Mouse (Mus musculus): ENCODE measurements around the gene Hbq1a. TPM values are rescaled to one million over a fixed set of nuclear protein-coding genes. Genes with fewer than 3 reads are reported as not detected.
A peak's percentile ranks its signal among the peaks of the same experiment; 100 is the strongest.
"Not testable (repeated sequence)": the region's sequence is repeated elsewhere in the genome, so short reads cannot be mapped to it uniquely, and the experiment has no call there.

Gene Hbq1a
- total RNA-seq, 2 experiments from 2014 or later: 1.1 to 1.8 TPM

- no peak overlapping the region for H3K27ac ChIP-seq
- no peak for TF ChIP-seq CTCF (conservative IDR thresholded peaks at IDR 0.05)
- DNase-seq (ENCODE audit: low spot score in 2 of 2): no peak
- no peak overlapping the region for H3K4me3 ChIP-seq
Observed at GRCm38 (mm10) chr11:32271178-32271577, 28.7 kb upstream of the Hbq1a start.

DNA sequence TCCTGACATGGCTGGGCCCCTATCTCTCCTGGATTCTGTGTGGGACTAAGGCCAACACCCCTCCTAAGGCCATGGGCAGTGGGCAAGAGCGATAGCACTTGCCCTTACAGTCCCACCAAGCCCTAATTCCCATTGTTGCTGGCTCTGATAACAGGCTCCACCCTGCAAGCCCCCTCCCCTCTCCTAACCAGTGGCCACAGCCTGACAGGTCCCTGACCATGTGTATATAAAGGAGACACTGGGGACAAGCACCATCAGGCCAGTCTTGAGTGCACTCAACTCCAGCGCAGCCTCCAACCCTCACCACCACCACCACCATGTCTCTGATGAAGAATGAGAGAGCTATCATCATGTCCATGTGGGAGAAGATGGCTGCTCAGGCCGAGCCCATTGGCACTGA lies 23.5 kb upstream of the Hbq1a start, which contains the start of gene Hba-x:
TSS of gene Hba-x (plus strand) at position 54 of the 400 bp plus-strand sequence.
- DNase-seq (ENCODE audit: low spot score in 2 of 2): no peak
- H3K4me3 ChIP-seq: no peak within 1 kb of the TSS
- TF ChIP-seq CTCF (conservative IDR thresholded peaks at IDR 0.05): no peak
- no peak within 1 kb of the TSS for H3K27ac ChIP-seq

- no peak overlapping the region for H3K27ac ChIP-seq
- no peak for DNase-seq (ENCODE audit: low spot score in 2 of 2)
- no peak overlapping the region for H3K4me3 ChIP-seq
- no peak for TF ChIP-seq CTCF (conservative IDR thresholded peaks at IDR 0.05)
Observed at GRCm38 (mm10) chr11:32277736-32278457, 22.0 kb upstream of the Hbq1a start.

- DNase-seq (ENCODE audit: low spot score in 2 of 2): no peak
- no peak overlapping the region for H3K4me3 ChIP-seq
- TF ChIP-seq CTCF (conservative IDR thresholded peaks at IDR 0.05): no peak
- no peak overlapping the region for H3K27ac ChIP-seq
Observed at GRCm38 (mm10) chr11:32278458-32278957, 21.4 kb upstream of the Hbq1a start.

DNA sequence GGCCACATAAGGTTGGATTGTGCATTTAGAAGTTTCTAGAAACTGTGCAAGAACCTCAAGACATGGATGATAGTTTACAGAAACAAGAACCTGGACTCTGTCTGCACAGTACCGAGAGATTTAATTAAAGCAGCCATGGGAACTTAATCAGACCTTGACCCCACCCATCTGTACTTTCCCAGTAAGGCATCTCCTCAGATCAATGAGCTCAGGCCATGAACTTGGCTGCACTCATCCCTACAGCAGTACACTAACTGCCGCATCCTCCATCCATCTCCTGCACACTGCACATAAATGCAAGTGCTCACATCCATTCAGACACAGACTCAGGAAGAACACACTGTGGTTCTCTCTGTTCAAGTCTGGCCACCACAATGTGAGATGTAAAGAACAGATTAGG lies 19.2 kb upstream of the Hbq1a start:
- no peak overlapping the region for H3K27ac ChIP-seq
- no peak for DNase-seq (ENCODE audit: low spot score in 2 of 2)
- H3K4me3 ChIP-seq: no peak overlapping the region
- no peak for TF ChIP-seq CTCF (conservative IDR thresholded peaks at IDR 0.05)

- Histone ChIP-seq H3K4me3 (no peak overlapping the region), H3K27ac (no peak overlapping the region)
- no peak for TF ChIP-seq CTCF (conservative IDR thresholded peaks at IDR 0.05)
- DNase-seq (ENCODE audit: low spot score in 2 of 2): no peak
Observed at GRCm38 (mm10) chr11:32281416-32282144, 18.3 kb upstream of the Hbq1a start.

DNA sequence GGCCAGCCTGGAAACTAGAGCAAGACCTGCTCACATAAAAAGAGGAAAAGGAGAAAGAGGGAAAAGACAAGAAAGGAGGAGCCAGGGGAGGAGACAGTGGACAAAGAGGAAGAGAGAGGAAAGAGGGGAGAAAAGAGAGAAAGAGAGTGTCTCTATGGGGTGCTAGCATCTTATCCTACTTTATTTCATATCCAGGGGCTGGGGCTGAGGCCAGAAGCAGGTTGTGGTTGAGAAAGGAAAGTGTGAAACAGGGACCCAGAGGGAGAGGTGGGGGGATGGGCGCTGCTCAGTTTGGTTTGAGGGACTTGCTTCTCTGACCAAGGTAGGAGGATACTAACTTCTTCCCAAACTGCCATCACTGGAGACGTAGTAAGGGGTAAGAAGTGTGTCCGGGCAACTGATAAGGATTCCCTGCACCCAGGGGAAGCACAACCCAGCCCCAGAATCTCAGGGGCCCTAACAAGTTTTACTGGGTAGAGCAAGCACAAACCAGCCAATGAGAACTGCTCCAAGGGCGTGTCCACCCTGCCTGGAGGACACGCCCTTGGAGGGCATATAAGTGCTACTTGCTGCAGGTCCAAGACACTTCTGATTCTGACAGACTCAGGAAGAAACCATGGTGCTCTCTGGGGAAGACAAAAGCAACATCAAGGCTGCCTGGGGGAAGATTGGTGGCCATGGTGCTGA lies 16.6 kb upstream of the Hbq1a start, which contains the start of gene Hba-a1:
TSS of gene Hba-a1 (plus strand) at position 421 of the 687 bp plus-strand sequence.
- DNase-seq (ENCODE audit: low spot score in 2 of 2); H3K4me3 ChIP-seq; H3K27ac ChIP-seq: not testable (repeated sequence)

- not testable (repeated sequence) for DNase-seq (ENCODE audit: low spot score in 2 of 2); H3K27ac ChIP-seq; H3K4me3 ChIP-seq
Observed at GRCm38 (mm10) chr11:32284582-32284981, 15.3 kb upstream of the Hbq1a start.

DNA sequence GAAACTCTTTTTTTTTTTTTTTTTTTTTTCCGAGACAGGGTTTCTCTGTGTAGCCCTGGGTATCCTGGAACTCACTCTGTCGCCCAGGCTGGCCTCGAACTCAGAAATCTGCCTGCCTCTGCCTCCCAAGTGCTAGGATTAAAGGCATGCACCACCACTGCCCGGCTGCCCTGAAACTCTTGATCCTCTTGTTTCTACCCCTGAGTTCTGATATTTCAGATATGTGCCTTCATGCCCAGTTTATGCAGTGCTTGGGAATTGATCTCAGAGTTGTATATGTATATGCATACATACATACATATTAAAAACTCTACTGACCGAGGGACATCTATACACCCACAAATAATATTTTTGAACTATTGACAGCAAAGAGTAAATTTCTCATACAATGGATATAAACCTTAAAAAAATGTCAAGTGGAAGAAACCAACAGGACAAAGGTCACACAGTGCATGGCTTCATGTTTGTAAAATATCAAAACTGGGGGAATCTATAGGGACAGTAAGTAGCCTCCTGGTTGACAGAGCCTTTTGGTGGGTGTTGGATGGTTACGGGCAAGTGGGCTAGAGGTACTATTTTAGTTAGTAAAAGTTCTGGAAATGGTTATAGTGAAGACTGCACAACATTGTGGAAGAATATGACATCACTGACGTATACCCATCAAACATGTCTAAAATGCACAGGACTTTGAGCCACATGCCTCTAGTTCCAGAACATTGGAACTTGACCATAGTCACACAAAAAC lies 14.7 kb upstream of the Hbq1a start:
- Histone ChIP-seq H3K27ac (no peak overlapping the region), H3K4me3 (no peak overlapping the region)
- no peak for TF ChIP-seq CTCF (conservative IDR thresholded peaks at IDR 0.05)
- no peak for DNase-seq (ENCODE audit: low spot score in 2 of 2)

- H3K27ac ChIP-seq; H3K4me3 ChIP-seq; DNase-seq (ENCODE audit: low spot score in 2 of 2): not testable (repeated sequence)
- TF ChIP-seq CTCF (conservative IDR thresholded peaks at IDR 0.05): peak; percentile 57
Observed at GRCm38 (mm10) chr11:32285887-32286286, 14.0 kb upstream of the Hbq1a start.

- H3K4me3 ChIP-seq: peak within 1 kb of the TSS; percentile 53
- not testable (repeated sequence) for H3K27ac ChIP-seq
- TF ChIP-seq CTCF (conservative IDR thresholded peaks at IDR 0.05): peak; percentile 85
- peak; percentile 76 to 80 for DNase-seq (ENCODE audit: low spot score in 2 of 2)
Observed at GRCm38 (mm10) chr11:32286695-32287492, 13.0 kb upstream of the Hbq1a start, which contains the start of gene Hbq1b. Gene Hbq1b, plus strand, starts transcription at chr11:32286965.

DNA sequence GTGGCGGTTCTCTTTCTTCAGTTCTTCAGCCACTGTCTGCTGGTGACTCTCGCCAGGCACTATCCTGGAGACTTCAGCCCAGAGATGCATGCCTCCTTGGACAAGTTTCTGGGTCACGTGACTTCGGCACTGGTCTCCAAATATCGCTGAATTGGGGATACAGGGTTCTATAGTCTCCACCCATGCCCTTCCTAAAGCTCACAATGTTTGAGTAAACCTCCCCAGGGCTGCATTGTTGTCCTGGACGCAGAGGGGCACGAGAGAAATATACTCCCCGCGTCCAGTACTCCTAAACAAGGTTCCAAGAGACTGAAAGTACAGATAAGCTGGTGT lies 12.4 kb upstream of the Hbq1a start:
- TF ChIP-seq CTCF (conservative IDR thresholded peaks at IDR 0.05): no peak
- H3K27ac ChIP-seq: no peak overlapping the region
- no peak overlapping the region; the same call in 1 of the 2 replicates for H3K4me3 ChIP-seq
- DNase-seq (ENCODE audit: low spot score in 2 of 2): no peak

DNA sequence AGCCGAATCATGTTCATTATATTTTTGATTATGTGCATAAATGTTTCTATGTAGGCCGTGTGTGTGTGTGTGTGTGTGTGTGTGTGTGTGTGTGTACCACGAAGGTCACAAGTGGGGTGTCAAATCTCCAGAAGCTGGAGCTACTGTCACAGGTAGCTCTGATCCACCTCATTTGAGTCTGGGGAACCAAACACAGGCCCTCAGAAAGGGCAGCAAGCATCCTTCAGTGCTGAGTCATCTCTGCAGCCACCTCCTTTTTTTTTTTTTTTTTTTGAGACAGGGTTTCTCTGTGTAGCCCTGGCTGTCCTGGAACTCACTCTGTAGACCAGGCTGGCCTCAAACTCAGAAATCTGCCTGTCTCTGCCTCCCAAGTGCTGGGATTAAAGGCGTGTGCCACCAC lies 7.0 kb upstream of the Hbq1a start:
- H3K4me3 ChIP-seq; H3K27ac ChIP-seq; DNase-seq (ENCODE audit: low spot score in 2 of 2): not testable (repeated sequence)

DNA sequence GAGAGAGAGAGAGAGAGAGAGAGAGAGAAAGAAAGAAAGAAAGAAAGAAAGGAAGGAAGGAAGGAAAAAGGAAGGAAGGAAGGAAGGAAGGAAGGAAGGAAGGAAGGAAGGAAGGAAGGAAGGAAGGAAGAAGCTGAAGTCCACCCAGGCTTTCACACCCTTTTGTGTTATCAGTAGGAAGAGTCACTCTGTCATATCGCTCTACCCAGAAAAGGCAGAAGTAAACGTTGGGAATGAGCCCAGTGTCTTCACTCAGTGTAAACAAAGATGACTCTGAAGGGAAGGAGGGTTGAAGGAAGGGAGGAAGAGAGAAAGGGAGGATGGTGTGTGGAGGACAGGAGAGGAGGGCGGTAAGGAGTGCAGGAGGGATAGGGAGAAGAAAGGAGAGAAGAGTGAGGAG lies 6.4 kb upstream of the Hbq1a start:
- H3K4me3 ChIP-seq: not testable (repeated sequence)

DNA sequence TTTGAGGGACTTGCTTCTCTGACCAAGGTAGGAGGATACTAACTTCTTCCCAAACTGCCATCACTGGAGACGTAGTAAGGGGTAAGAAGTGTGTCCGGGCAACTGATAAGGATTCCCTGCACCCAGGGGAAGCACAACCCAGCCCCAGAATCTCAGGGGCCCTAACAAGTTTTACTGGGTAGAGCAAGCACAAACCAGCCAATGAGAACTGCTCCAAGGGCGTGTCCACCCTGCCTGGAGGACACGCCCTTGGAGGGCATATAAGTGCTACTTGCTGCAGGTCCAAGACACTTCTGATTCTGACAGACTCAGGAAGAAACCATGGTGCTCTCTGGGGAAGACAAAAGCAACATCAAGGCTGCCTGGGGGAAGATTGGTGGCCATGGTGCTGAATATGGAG lies 3.7 kb upstream of the Hbq1a start, which contains the start of gene Hba-a2:
TSS of gene Hba-a2 (plus strand) at position 287 of the 400 bp plus-strand sequence.
- not testable (repeated sequence) for DNase-seq (ENCODE audit: low spot score in 2 of 2); H3K27ac ChIP-seq; H3K4me3 ChIP-seq

More for the DNA sequence above, 6.4 kb upstream of the Hbq1a start:
- DNase-seq (ENCODE audit: low spot score in 2 of 2); H3K27ac ChIP-seq: not testable (repeated sequence)

DNA sequence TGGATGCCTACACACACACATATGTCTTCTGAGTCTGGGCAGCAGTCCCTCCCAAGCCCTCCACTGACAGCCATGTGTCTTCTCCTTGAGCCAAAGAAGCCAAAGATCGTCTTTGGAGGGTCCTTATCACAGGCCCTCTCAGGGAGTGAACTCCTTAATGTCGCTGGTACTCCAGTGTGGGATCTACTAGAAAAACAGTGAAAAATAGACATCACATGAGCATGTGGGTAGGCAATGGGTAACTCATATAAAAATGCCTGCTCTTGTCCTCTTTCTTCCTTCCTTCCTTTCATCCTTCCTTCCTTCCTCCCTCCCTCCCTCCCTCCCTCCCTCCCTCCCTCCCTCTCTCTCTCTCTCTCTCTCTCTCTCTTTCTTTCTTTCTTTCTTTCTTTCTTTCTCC lies 2.5 kb upstream of the Hbq1a start:
- H3K4me3 ChIP-seq; DNase-seq (ENCODE audit: low spot score in 2 of 2); H3K27ac ChIP-seq: not testable (repeated sequence)
